Mouse (Mus musculus): ENCODE measurements around the gene Mras.

- TF ChIP-seq CTCF (IDR thresholded peaks at IDR 0.05; ENCODE audit: low read depth, low read length) (no peak), POLR2A (IDR thresholded peaks at IDR 0.05; ENCODE audit: insufficient read depth, low read length) (no peak), EP300 (IDR thresholded peaks at IDR 0.05; ENCODE audit: insufficient read depth, low read depth, low read length) (no peak)
These were observed 25.4 kb downstream of the Mras start for GRCm38 (mm10) chr9:99411785-99412184.

All from ES-Bruce4 (cell line).